Mouse (Mus musculus) C2C12 (cell line): Measurements from ENCODE around the gene Helq.

Experiments used
- CEBPB ChIP-seq: IDR thresholded peaks from one replicate; pipeline ENCODE4 v1.6.1; 2011; ENCODE audit warnings: low read depth, mild to moderate bottlenecking, control low read depth, moderate library complexity
- CTCF ChIP-seq: IDR thresholded peaks from one replicate; pipeline ENCODE4 v1.5.1; 2011; ENCODE audit not compliant: control insufficient read depth, insufficient read depth, insufficient read length
- MYOG ChIP-seq: IDR thresholded peaks from one replicate; pipeline ENCODE4 v1.6.1; 2011; ENCODE audit not compliant: control insufficient read depth, insufficient read length; ENCODE audit errors: extremely low read depth

GRCm38 (mm10) chr5:100758121-100758520 is 40.3 kb downstream of the Helq start:
- TF ChIP-seq CTCF = no peak
- no peak for TF ChIP-seq CEBPB
- no peak for TF ChIP-seq MYOG
